Mouse (Mus musculus) bone marrow macrophage, adult 2 months (primary cell): ENCODE results near the gene Aunip.

Experiments used
- CTCF ChIP-seq: IDR thresholded peaks from 2 replicates; pipeline ENCODE4 v1.5.1; 2012; ENCODE audit warnings: low read depth, mild to moderate bottlenecking, low read length, moderate library complexity
- POLR2A ChIP-seq: IDR thresholded peaks from 2 replicates; pipeline ENCODE4 v1.6.1; 2012; ENCODE audit warnings: mild to moderate bottlenecking, low read depth, low read length, borderline replicate concordance

- TF ChIP-seq CTCF (no peak), POLR2A (no peak)
These were observed 29.5 kb upstream of the Aunip start for GRCm38 (mm10) chr4:134481270-134481669.
